Mouse (Mus musculus): ENCODE results near the gene Wfdc5. TPM values are rescaled to one million over a fixed set of nuclear protein-coding genes. Genes with fewer than 3 reads are reported as not detected.
A peak's percentile ranks its signal among the peaks of the same experiment; 100 is the strongest.

Wfdc5 gene
- polyA plus RNA-seq, 1 experiment from 2014 or later, result not detected

DNA sequence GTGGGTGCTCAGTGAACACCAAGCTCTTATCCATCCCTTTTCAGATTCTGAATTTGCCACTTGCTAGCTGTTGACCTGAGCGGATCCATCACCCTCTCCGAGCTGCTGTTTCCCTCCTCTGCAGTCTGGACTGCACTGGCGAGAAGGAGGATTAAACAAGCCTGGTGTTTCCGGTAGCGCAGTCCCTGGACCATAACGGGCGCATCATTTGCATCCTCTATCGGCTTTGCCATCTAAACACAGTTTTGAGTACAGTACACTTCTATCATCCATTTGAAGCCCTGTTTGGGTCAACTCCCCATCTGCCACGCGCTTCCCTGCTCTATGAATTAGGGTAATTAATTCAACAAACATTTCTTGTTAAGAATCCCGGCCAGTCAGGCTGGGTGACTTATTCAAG lies 12.2 kb downstream of the Wfdc5 start:
- peaks cover 6% of the 10 kb centered on the region for H3K4me1 ChIP-seq (ENCODE audit: control insufficient read depth, insufficient read depth, low read length)
- WGBS, result 4% methylated on average over 11 of the region's 11 CpGs
- H3K9me3 ChIP-seq (replicated peaks; ENCODE audit: control insufficient read depth, low read length), result no peaks in the 10 kb centered on the region
- H3K4me3 ChIP-seq (ENCODE audit: low read depth, low read length), result no peak overlapping the region
- ATAC-seq (replicated peaks; ENCODE audit: insufficient number of reproducible peaks, low FRiP score, low TSS enrichment, low read depth) (no peak), DNase-seq (ENCODE audit: low spot score) (no peak)
- no peak overlapping the region for H3K9ac ChIP-seq (replicated peaks; ENCODE audit: low read length)
- peaks cover 51% of the 10 kb centered on the region for H3K27me3 ChIP-seq (ENCODE audit: control insufficient read depth, insufficient read depth, low read length)
- H3K27ac ChIP-seq (replicated peaks; ENCODE audit: low read depth, low read length), result no peak overlapping the region
- no peak overlapping the region for H3K4me2 ChIP-seq (ENCODE audit: low read depth, low read length)
- no peaks in the 10 kb centered on the region for H3K36me3 ChIP-seq (replicated peaks; ENCODE audit: control insufficient read depth, insufficient read depth, low read depth, low read length)

DNA sequence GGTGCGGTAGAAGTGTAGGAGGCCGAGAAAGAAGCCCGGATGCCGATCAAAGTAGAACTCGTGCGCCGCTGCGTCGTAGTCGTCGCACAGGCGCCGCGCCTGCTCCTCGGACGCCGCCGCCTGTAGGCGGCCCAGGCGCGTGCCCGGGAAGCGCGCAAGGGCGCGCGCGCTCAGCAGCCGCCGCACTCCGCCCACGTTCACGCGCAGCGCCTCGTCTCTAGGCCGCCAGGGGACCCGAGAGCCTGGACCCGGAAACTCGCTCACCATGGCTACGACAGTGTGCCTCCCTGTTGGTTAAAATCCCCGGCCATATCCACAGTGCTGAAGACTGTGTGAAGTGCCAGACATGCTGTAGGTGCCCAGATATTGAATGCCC lies 14.0 kb downstream of the Wfdc5 start:
- H3K4me2 ChIP-seq (ENCODE audit: low read depth, low read length), result peak overlapping the region; percentile 71
- H3K27ac ChIP-seq (replicated peaks; ENCODE audit: low read depth, low read length), result no peak overlapping the region
- ATAC-seq (replicated peaks; ENCODE audit: insufficient number of reproducible peaks, low FRiP score, low TSS enrichment, low read depth), result no peak; the same call in 1 of the 2 replicates
- H3K27me3 ChIP-seq (ENCODE audit: control insufficient read depth, insufficient read depth, low read length), result peaks cover 51% of the 10 kb centered on the region
- peaks cover 6% of the 10 kb centered on the region for H3K4me1 ChIP-seq (ENCODE audit: control insufficient read depth, insufficient read depth, low read length)
- DNase-seq (ENCODE audit: low spot score), result peak; percentile 41
- 11% methylated on average over 42 of the region's 42 CpGs for WGBS
- H3K4me3 ChIP-seq (ENCODE audit: low read depth, low read length), result peak overlapping the region; percentile 33
- H3K9ac ChIP-seq (replicated peaks; ENCODE audit: low read length), result no peak overlapping the region
- H3K9me3 ChIP-seq (replicated peaks; ENCODE audit: control insufficient read depth, low read length), result no peaks in the 10 kb centered on the region
- H3K36me3 ChIP-seq (replicated peaks; ENCODE audit: control insufficient read depth, insufficient read depth, low read depth, low read length), result no peaks in the 10 kb centered on the region

DNA sequence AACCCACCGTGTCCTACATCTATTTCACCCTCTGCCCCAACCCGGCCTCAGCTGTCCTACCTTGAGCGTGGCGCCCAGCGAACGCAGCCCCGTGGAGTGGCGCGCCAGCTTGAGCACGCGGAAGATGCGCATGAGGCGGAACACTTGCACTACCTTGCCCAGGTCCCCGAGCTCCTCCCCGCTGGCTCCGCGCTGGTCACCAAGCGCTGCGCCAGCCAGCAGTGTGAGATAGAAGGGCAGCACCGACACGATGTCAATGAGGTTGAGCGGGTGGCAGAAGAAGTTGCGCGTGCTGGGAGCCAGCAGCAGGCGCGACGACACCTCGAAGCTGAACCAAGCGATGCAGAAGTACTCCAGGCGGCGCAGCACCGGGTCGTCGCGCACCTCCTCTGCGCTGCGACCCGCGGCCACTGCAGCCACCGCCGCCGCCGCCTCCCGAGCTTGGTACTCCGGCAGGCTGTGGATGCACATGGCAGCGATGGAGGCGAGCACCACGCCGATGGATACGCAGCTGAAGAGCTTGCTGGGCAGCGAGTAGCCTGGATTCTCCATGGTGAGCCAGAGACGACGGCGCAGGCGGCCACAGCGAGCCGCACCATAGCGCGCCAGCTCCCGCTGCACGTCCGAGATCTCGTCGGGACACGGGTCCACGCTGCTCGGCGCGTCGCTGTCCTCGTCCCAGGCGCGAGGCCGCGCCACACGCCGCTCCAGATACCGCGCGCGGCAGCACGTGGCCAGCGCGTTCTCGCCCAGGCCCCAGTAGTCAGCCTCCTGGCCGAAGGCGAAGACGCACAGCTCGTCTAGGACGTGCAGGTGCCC lies 14.6 kb downstream of the Wfdc5 start:
- peaks cover 6% of the 10 kb centered on the region for H3K4me1 ChIP-seq (ENCODE audit: control insufficient read depth, insufficient read depth, low read length)
- H3K36me3 ChIP-seq (replicated peaks; ENCODE audit: control insufficient read depth, insufficient read depth, low read depth, low read length), result no peaks in the 10 kb centered on the region
- ATAC-seq (replicated peaks; ENCODE audit: insufficient number of reproducible peaks, low FRiP score, low TSS enrichment, low read depth) (no peak), DNase-seq (ENCODE audit: low spot score) (no peak)
- H3K9me3 ChIP-seq (replicated peaks; ENCODE audit: control insufficient read depth, low read length), result no peaks in the 10 kb centered on the region
- peaks cover 51% of the 10 kb centered on the region for H3K27me3 ChIP-seq (ENCODE audit: control insufficient read depth, insufficient read depth, low read length)
- H3K9ac ChIP-seq (replicated peaks; ENCODE audit: low read length), result no peak overlapping the region
- peak overlapping the region; percentile 33 for H3K4me3 ChIP-seq (ENCODE audit: low read depth, low read length)
- 13% methylated on average over 88 of the region's 90 CpGs for WGBS
- H3K4me2 ChIP-seq (ENCODE audit: low read depth, low read length), result peak overlapping the region; percentile 71
- no peak overlapping the region for H3K27ac ChIP-seq (replicated peaks; ENCODE audit: low read depth, low read length)

DNA sequence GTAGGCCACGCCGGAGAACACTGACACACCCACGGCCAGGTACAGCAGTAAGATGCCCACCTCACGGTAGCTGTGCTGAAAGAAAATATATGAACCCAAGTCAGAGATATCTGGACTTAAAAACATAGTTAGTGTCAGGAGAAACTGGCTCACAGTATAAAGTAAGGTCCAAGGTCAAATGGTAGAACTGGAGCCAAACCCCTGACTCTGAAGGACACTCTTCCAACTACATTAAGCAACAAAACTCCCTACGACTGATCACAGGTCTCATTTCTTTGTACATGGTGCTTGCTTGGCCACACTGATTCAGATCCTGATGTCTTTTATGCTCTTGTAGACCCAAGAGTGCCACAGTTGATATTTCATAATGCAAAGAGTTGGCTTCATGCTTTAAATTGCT lies 17.6 kb downstream of the Wfdc5 start:
- Histone ChIP-seq H3K9me3 (replicated peaks; ENCODE audit: control insufficient read depth, low read length) (no peaks in the 10 kb centered on the region), H3K27ac (replicated peaks; ENCODE audit: low read depth, low read length) (no peak overlapping the region), H3K4me2 (ENCODE audit: low read depth, low read length) (no peak overlapping the region), H3K36me3 (replicated peaks; ENCODE audit: control insufficient read depth, insufficient read depth, low read depth, low read length) (no peaks in the 10 kb centered on the region), H3K4me3 (ENCODE audit: low read depth, low read length) (no peak overlapping the region), H3K27me3 (ENCODE audit: control insufficient read depth, insufficient read depth, low read length) (peaks cover 31% of the 10 kb centered on the region), H3K4me1 (ENCODE audit: control insufficient read depth, insufficient read depth, low read length) (no peaks in the 10 kb centered on the region), H3K9ac (replicated peaks; ENCODE audit: low read length) (no peak overlapping the region)
- DNase-seq (ENCODE audit: low spot score), result no peak
- WGBS, result 91% methylated on average over 5 of the region's 5 CpGs
- no peak for ATAC-seq (replicated peaks; ENCODE audit: insufficient number of reproducible peaks, low FRiP score, low TSS enrichment, low read depth)

DNA sequence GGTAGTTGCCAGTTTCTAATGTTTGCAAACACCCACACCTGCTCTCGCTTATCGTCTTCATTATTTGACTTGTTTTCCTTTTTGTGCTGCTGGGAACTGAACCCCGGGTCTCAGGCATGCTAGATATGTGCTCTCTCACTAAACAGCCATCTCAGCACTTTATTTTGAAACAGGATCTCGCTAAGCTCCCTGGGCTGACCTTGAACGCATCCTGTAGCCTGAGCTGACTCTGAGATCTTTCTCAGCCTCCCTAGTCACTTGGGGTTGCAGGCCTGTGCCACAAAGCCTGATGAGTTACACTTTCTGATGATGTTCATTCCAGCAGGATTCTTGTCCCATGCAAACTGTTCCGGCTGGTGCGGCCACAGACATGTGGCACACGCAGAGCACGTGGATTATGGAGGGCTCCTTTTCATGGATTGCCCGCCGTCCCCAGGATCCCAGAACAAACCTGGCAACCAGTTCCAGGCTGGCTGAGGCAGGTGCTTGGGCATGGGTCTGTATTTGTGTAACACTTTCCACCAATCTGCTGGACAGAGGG lies 21.0 kb downstream of the Wfdc5 start:
- Histone ChIP-seq H3K4me1 (ENCODE audit: control insufficient read depth, insufficient read depth, low read length) (no peaks in the 10 kb centered on the region), H3K9me3 (replicated peaks; ENCODE audit: control insufficient read depth, low read length) (no peaks in the 10 kb centered on the region), H3K4me3 (ENCODE audit: low read depth, low read length) (no peak overlapping the region), H3K9ac (replicated peaks; ENCODE audit: low read length) (no peak overlapping the region), H3K27ac (replicated peaks; ENCODE audit: low read depth, low read length) (no peak overlapping the region), H3K4me2 (ENCODE audit: low read depth, low read length) (no peak overlapping the region), H3K27me3 (ENCODE audit: control insufficient read depth, insufficient read depth, low read length) (no peaks in the 10 kb centered on the region), H3K36me3 (replicated peaks; ENCODE audit: control insufficient read depth, insufficient read depth, low read depth, low read length) (no peaks in the 10 kb centered on the region)
- ATAC-seq (replicated peaks; ENCODE audit: insufficient number of reproducible peaks, low FRiP score, low TSS enrichment, low read depth), result no peak
- DNase-seq (ENCODE audit: low spot score), result no peak
- 78% methylated on average over 11 of the region's 11 CpGs for WGBS

DNA sequence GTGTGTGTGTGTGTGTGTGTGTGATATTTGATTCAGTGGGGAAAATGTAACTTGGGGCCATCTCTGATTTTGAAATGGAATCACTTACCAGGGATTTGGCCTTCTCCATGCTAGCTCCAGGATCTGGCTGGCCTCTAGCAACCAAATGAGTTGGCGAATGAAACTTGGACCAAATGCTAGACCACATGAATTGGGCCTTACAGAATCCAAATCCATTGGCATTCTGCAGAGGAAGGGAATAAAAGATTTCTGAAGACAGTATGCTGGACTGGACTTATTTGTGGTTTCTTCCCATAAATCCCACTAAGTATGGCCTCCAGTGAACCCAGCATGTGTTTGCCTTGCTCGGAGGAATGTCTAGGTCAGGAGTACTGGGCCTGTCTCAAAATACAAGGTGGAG lies 23.7 kb downstream of the Wfdc5 start:
- DNase-seq (ENCODE audit: low spot score), result no peak

DNA sequence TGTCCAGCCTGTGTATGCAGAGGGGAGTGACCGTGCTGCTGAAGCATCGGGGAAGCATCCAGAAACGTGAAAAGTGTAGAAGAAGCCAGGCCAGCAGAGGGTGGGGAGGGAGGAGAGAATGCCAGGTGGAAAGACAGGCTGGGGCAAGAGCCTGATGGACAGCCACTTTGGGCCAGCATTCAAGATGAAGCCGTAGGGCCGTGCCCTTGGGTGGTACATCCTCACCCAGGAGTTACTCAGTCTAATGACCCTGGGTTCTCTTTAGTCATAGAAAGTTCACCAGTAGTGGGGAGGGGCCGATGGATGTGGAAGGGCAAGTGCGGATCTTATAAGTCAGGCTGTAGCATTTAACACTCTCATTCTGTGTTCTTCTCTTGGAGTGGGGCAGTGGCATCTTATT lies 26.4 kb downstream of the Wfdc5 start:
- no peak overlapping the region for H3K27ac ChIP-seq (replicated peaks; ENCODE audit: low read depth, low read length)
- no peak overlapping the region for H3K4me2 ChIP-seq (ENCODE audit: low read depth, low read length)
- ATAC-seq (replicated peaks; ENCODE audit: insufficient number of reproducible peaks, low FRiP score, low TSS enrichment, low read depth), result no peak
- DNase-seq (ENCODE audit: low spot score), result no peak
- no peaks in the 10 kb centered on the region for H3K27me3 ChIP-seq (ENCODE audit: control insufficient read depth, insufficient read depth, low read length)
- H3K9me3 ChIP-seq (replicated peaks; ENCODE audit: control insufficient read depth, low read length), result no peaks in the 10 kb centered on the region
- H3K4me1 ChIP-seq (ENCODE audit: control insufficient read depth, insufficient read depth, low read length), result no peaks in the 10 kb centered on the region
- H3K36me3 ChIP-seq (replicated peaks; ENCODE audit: control insufficient read depth, insufficient read depth, low read depth, low read length), result no peaks in the 10 kb centered on the region
- no peak overlapping the region for H3K9ac ChIP-seq (replicated peaks; ENCODE audit: low read length)
- WGBS, result 88% methylated on average over 7 of the region's 7 CpGs
- H3K4me3 ChIP-seq (ENCODE audit: low read depth, low read length), result no peak overlapping the region

More for the DNA sequence above, 23.7 kb downstream of the Wfdc5 start:
- Histone ChIP-seq H3K4me1 (ENCODE audit: control insufficient read depth, insufficient read depth, low read length) (no peaks in the 10 kb centered on the region), H3K4me2 (ENCODE audit: low read depth, low read length) (no peak overlapping the region), H3K4me3 (ENCODE audit: low read depth, low read length) (no peak overlapping the region), H3K9ac (replicated peaks; ENCODE audit: low read length) (no peak overlapping the region), H3K27me3 (ENCODE audit: control insufficient read depth, insufficient read depth, low read length) (no peaks in the 10 kb centered on the region), H3K36me3 (replicated peaks; ENCODE audit: control insufficient read depth, insufficient read depth, low read depth, low read length) (no peaks in the 10 kb centered on the region), H3K27ac (replicated peaks; ENCODE audit: low read depth, low read length) (no peak overlapping the region), H3K9me3 (replicated peaks; ENCODE audit: control insufficient read depth, low read length) (no peaks in the 10 kb centered on the region)
- 79% methylated on average over 2 of the region's 2 CpGs for WGBS
- no peak for ATAC-seq (replicated peaks; ENCODE audit: insufficient number of reproducible peaks, low FRiP score, low TSS enrichment, low read depth)

DNA sequence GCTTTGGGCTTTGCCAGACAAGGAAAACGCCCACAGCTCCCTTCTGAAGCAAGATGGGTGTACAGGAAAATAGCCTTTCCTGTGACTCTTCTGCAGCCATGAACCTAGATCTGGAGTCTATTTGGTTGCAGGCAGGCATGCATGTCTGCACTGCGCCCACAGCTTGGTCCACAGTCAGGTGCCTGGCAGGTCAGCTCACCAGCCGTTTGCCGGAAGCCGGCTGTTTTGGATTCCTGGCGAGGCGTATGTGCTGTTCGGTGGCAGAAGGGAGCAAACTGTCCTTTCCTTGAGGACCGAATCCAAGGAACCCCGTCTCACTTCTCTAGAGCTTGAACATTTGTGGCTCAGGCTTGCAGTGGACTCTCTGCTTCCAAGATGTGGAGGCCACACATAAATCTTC lies 28.5 kb downstream of the Wfdc5 start:
- Histone ChIP-seq H3K4me2 (ENCODE audit: low read depth, low read length) (no peak overlapping the region), H3K27ac (replicated peaks; ENCODE audit: low read depth, low read length) (no peak overlapping the region), H3K9me3 (replicated peaks; ENCODE audit: control insufficient read depth, low read length) (no peaks in the 10 kb centered on the region), H3K36me3 (replicated peaks; ENCODE audit: control insufficient read depth, insufficient read depth, low read depth, low read length) (no peaks in the 10 kb centered on the region), H3K9ac (replicated peaks; ENCODE audit: low read length) (no peak overlapping the region), H3K4me3 (ENCODE audit: low read depth, low read length) (no peak overlapping the region), H3K4me1 (ENCODE audit: control insufficient read depth, insufficient read depth, low read length) (no peaks in the 10 kb centered on the region), H3K27me3 (ENCODE audit: control insufficient read depth, insufficient read depth, low read length) (no peaks in the 10 kb centered on the region)
- 90% methylated on average over 10 of the region's 10 CpGs for WGBS
- DNase-seq (ENCODE audit: low spot score), result no peak
- ATAC-seq (replicated peaks; ENCODE audit: insufficient number of reproducible peaks, low FRiP score, low TSS enrichment, low read depth), result no peak
